Mouse (Mus musculus) hindbrain, embryonic 15.5 days (tissue): ENCODE data around the gene Myb. TPM values are rescaled to one million over a fixed set of nuclear protein-coding genes. Genes with fewer than 3 reads are reported as not detected.
A peak's percentile ranks its signal among the peaks of the same experiment; 100 is the strongest.

Experiments used
- ATAC-seq: fragments of 200-750 bp; cut with Nextera tagmentation; 2 replicates; pipeline ENCODE4 v1.8.0; 2017; ENCODE audit warnings: low read depth, moderate number of reproducible peaks, moderate TSS enrichment; ENCODE audit not compliant: low FRiP score
- H3K27ac ChIP-seq: fragments of 300-500 bp; sonication (generic); replicated peaks from 2 replicates; pipeline ENCODE4 v1.5.1; 2015; ENCODE audit warnings: mild to moderate bottlenecking, inconsistent platforms
- H3K27me3 ChIP-seq: fragments of 300-500 bp; sonication (generic); 2 replicates; pipeline ENCODE4 v1.6.1; 2015; ENCODE audit warnings: control low read depth, inconsistent platforms
- H3K36me3 ChIP-seq: fragments of 300-500 bp; sonication (generic); 2 replicates; pipeline ENCODE4 v1.6.1; 2015; ENCODE audit warnings: control low read depth, inconsistent platforms
- H3K4me1 ChIP-seq: fragments of 300-500 bp; sonication (generic); replicated peaks from 2 replicates; pipeline ENCODE4 v1.6.1; 2015; ENCODE audit warnings: control low read depth, inconsistent platforms
- H3K4me2 ChIP-seq: fragments of 300-500 bp; sonication (generic); 2 replicates; pipeline ENCODE4 v1.6.1; 2015; ENCODE audit warnings: moderate library complexity, mild to moderate bottlenecking, inconsistent platforms
- H3K4me3 ChIP-seq: fragments of 300-500 bp; sonication (generic); 2 replicates; pipeline ENCODE4 v1.5.1; 2015; ENCODE audit warnings: mild to moderate bottlenecking, inconsistent platforms
- H3K9ac ChIP-seq: fragments of 300-500 bp; sonication (generic); 2 replicates; pipeline ENCODE4 v1.6.1; 2015; ENCODE audit warnings: inconsistent platforms
- H3K9me3 ChIP-seq: fragments of 300-500 bp; sonication (generic); 2 replicates; pipeline ENCODE4 v1.6.1; 2016; ENCODE audit warnings: control low read depth, inconsistent platforms
- WGBS: fragments of 180-500 bp; shearing (Covaris S2); methylation state at CpG from one replicate; pipeline ENCODE4 v1.1.7; 2015; 5-methylcytosine and 5-hydroxymethylcytosine counted together
- polyA plus RNA-seq: library from polyadenylated mRNA; unstranded; fragments of >200 nt; fragmentation: Nextera tagmentation; extraction: Ambion mirVana; gene quantifications from 2 replicates; pipeline ENCODE4 v1.2.1, GENCODE M21; 2015

Myb gene
- polyA plus RNA-seq, 1 experiment from 2014 or later, result 2.9 TPM

DNA sequence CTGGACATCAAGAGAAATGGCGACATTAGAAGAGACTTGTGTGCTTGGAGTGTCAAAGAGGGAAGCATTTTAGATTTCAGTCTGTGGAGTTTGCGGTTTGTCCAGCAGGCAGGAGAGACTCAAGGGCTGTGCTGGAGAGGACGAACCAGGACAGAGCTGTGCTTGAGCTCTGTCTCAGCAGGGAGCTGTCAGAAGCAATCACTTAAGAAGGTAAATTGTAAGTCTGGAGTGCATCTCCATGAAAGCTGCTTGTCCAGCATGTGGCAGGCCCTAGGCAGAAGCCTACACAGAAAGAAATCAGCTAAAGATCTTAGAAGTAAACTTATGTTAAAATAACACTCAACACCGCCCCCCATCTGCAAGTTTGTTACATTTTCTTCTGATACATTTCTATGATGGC lies 4.6 kb upstream of the Myb start:
- H3K4me2 ChIP-seq, result no peak overlapping the region
- no peak overlapping the region for H3K4me3 ChIP-seq
- peaks cover 9% of the 10 kb centered on the region for H3K27me3 ChIP-seq
- H3K4me1 ChIP-seq, result peaks cover 6% of the 10 kb centered on the region
- H3K9ac ChIP-seq, result no peak overlapping the region
- H3K27ac ChIP-seq, result no peak overlapping the region
- ATAC-seq, result no peak
- no peaks in the 10 kb centered on the region for H3K9me3 ChIP-seq
- H3K36me3 ChIP-seq, result no peaks in the 10 kb centered on the region
- WGBS, result 83% methylated on average over 4 of the region's 4 CpGs

DNA sequence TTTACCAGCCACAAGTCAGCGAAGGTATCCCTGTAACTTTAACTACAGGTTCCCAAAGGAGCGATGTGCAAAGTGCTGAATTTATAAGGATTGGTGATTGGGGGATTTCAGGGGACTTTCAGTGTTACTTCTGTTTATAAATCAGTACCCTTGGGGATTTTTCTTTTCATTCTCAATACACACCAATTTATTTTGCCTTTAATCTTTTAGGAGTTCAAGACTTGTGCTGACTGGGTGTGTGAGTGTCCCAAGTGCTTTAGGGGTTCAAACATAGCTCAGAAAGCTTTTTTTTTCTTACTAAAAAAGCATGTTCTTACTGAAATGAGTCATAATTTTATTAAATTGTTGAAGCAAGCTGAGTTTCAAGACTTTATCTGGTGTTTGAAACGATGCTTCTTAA lies 1.3 kb upstream of the Myb start:
- Histone ChIP-seq H3K9ac (no peak overlapping the region), H3K9me3 (no peaks in the 10 kb centered on the region), H3K4me3 (peak overlapping the region; percentile 84; the same call in 1 of the 2 replicates), H3K27ac (no peak overlapping the region), H3K36me3 (no peaks in the 10 kb centered on the region), H3K27me3 (peaks cover 22% of the 10 kb centered on the region), H3K4me2 (peak overlapping the region; percentile 99), H3K4me1 (peaks cover 30% of the 10 kb centered on the region)
- ATAC-seq, result no peak
- WGBS, result 53% methylated on average over 3 of the region's 3 CpGs

DNA sequence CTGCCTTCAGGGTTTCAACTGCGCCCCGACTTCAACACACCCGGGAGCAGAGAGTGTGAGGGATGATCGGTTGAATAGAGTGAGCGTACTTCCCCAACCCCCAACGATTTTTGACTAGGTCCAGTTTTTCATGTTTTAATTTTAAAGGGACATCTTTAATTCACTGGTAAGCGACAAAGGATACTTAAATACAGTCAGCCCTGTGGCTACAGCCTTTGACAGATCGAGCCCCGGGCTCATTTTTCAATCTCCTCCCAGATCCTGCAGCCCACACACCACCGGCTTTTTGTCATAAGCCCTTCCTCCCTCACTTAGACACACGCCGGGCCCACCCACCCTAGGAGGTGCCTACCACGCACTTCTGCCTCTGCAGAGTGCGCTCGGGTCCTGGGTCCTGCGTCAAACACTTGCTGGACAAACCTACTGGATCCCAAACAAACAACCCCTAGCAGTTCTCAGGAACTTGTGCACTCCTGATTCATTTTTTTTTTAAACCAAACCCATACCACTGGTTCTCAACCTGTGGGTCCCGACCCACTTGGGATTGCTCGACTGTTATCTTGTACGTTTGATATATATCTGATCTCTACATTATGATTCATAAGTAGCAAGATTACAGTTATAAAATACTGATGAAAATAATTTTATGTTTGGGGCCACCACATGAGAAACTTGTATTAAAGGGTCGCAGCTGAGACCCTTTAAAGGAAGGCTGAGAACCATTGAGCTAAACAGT lies 743 bp upstream of the Myb start:
- peak overlapping the region; percentile 68 for H3K27ac ChIP-seq
- H3K4me3 ChIP-seq, result peak overlapping the region; percentile 84
- 3% methylated on average over 20 of the region's 20 CpGs for WGBS
- peaks cover 27% of the 10 kb centered on the region for H3K27me3 ChIP-seq
- ATAC-seq, result peak; percentile 59
- no peaks in the 10 kb centered on the region for H3K36me3 ChIP-seq
- peaks cover 30% of the 10 kb centered on the region for H3K4me1 ChIP-seq
- H3K9ac ChIP-seq, result peak overlapping the region; percentile 74
- H3K9me3 ChIP-seq, result no peaks in the 10 kb centered on the region
- peak overlapping the region; percentile 99 for H3K4me2 ChIP-seq

DNA sequence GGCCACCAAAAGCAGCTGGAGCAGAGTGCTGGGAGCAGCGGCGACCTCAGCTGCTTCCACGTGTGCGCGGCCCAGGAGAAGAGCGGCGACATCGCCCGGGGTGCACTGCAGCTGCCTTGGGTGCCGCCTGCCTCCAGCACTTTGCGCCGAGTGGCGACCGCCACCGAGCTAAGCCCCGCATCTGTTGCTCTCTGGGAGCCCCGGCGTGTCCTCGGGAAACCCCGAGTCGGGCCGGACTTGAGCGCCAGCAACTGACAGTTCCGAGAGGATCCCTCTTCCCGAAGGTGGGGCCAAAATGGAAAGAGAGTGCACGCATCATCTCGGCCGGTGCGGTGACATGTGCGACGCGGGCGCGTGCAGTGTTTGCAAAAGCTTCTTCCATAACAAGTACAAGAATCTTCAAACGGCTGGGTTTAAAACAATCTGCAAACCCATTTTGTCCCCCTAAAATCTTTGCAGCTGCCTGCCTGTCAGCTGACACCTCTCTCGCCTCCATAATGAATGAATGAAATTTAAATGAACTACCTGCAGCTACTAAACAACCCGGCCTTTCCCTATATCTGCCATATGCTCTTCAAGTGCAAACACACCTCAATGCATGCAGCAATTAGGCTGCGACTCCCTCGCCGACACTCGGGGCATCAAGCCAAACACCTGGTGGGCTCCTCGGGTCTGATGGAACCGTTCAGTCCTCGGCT lies 938 bp downstream of the Myb start:
- H3K27ac ChIP-seq, result no peak overlapping the region
- no peaks in the 10 kb centered on the region for H3K9me3 ChIP-seq
- peak overlapping the region; percentile 99 for H3K4me2 ChIP-seq
- H3K9ac ChIP-seq, result peak overlapping the region; percentile 48
- H3K4me1 ChIP-seq, result peaks cover 30% of the 10 kb centered on the region
- WGBS, result under 1% methylated on average over 44 of the region's 44 CpGs
- peak overlapping the region; percentile 84 for H3K4me3 ChIP-seq
- H3K27me3 ChIP-seq, result peaks cover 30% of the 10 kb centered on the region
- peak; percentile 24; the same call in 1 of the 2 replicates for ATAC-seq
- H3K36me3 ChIP-seq, result no peaks in the 10 kb centered on the region

DNA sequence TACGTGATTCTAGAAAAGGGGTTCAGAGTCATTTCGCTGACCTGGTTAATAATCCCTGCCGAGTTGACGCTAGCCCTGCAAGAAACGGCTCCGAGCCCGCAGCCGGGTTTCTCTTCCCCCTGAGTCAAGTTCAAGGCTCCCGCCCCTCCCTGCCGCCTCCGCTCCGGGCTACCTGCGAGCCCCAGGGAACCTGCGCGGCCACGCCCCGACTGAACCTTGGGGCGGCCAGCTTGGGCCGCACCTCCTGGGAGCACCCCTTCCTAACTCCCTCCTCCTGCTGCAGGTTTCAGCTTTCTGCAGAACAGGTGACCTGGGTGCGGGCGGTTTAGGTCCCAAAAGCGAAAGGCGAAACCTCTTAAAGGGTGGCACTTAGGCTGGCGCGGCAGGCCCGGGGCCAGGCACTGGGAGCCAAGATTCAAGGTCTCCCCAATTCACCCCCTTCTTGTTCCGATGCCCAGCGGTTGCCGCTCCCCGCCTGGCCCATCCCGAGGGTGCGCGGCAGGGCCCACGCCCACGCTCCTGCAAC lies 1.8 kb downstream of the Myb start:
- under 1% methylated on average over 35 of the region's 35 CpGs for WGBS
- Histone ChIP-seq H3K9me3 (no peaks in the 10 kb centered on the region), H3K36me3 (no peaks in the 10 kb centered on the region), H3K4me3 (peak overlapping the region; percentile 84), H3K4me1 (peaks cover 30% of the 10 kb centered on the region), H3K27me3 (peaks cover 30% of the 10 kb centered on the region), H3K4me2 (peak overlapping the region; percentile 99), H3K9ac (peak overlapping the region; percentile 37), H3K27ac (no peak overlapping the region)
- ATAC-seq, result no peak

DNA sequence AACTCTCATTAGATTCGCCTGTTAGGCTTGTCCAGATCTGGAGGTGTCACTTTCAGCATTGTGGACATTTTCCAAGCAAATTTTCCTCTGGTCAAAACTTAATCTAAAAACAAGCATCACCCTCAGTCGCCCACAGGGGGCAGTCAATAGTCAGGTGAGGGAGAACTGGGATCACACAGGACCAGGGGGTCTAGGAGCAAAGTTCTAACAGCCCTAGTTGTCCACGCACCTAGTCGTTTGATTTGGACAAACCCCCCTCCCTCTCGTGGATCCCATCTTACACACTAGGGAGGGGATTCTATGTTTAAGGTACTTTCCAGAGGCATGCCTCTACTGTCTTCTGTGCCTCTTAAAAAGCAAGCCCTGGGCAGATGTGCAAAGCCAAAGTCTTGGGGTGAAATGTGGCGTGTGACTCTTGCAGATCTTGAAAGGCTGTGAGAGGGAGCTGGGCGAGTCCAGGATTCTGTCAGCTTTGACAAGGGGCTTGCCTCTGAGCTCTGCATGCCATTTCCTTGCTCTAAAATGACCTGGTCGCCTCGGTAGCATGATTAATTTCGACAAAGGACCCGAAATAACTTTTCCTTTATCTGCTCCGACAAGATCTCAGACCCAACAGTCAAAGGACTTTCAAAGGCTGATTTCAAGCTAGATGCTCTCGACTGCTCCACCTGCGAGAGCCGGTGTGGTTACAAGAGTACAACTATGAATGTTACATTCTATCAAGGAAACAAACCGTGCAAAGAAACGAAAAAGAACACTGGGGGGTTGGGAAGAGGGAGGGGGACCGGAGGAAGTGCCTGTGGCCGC lies 2.5 kb downstream of the Myb start:
- H3K9me3 ChIP-seq, result no peaks in the 10 kb centered on the region
- peaks cover 30% of the 10 kb centered on the region for H3K27me3 ChIP-seq
- no peak for ATAC-seq
- 3% methylated on average over 19 of the region's 19 CpGs for WGBS
- H3K27ac ChIP-seq, result no peak overlapping the region
- H3K9ac ChIP-seq, result peak overlapping the region; percentile 37; the same call in 1 of the 2 replicates
- H3K4me1 ChIP-seq, result peaks cover 30% of the 10 kb centered on the region
- peak overlapping the region; percentile 84 for H3K4me3 ChIP-seq
- peak overlapping the region; percentile 99 for H3K4me2 ChIP-seq
- no peaks in the 10 kb centered on the region for H3K36me3 ChIP-seq

DNA sequence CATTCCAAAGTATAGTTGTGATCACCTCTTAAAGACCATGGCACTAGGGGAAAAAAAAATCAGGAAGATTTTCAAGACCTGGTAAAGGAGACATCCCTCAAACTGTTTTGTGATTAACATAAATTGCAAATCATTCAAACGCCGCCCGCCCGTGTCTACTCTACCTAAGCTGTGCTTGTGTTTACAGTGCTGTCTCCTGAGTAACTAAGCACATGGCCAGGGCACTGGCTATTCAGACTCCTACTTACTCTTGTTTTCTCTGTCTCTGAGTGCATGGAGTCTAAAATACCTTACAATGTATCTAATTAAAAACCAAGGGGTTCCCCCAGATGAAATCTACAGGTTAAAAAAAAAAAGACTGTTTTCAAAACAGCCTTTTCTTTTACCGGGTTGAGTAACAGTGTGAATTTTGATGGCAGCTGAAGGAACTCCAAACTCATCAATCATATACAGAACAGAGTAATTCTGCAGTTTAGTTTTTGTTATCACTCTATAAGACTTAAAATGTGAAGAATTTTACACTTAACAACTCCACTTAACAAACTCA lies 3.8 kb downstream of the Myb start:
- H3K9me3 ChIP-seq, result no peaks in the 10 kb centered on the region
- no peak overlapping the region for H3K4me2 ChIP-seq
- ATAC-seq, result no peak
- no peak overlapping the region for H3K4me3 ChIP-seq
- H3K27me3 ChIP-seq, result peaks cover 23% of the 10 kb centered on the region
- 74% methylated on average over 5 of the region's 5 CpGs for WGBS
- no peak overlapping the region for H3K9ac ChIP-seq
- no peaks in the 10 kb centered on the region for H3K36me3 ChIP-seq
- H3K27ac ChIP-seq, result no peak overlapping the region
- peaks cover 30% of the 10 kb centered on the region for H3K4me1 ChIP-seq

DNA sequence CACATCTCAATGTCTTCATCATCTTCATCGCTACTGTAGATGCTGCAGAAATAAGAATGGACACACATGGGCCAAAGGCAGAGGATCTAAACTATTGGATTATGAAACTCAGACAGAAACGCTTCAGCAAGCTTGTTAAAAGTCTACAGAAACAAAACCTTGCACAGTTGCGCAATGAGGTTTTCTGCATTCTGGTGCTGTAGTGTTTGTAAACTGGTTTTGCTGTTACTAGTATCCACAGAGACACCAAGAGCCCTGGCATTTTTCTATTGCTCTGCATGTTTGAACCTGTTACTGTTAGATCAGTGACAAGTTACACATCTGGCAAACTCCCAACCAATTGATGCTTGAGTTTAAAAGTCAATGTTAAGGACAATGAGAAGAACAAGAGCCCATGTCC lies 4.4 kb downstream of the Myb start:
- Histone ChIP-seq H3K4me1 (peaks cover 27% of the 10 kb centered on the region), H3K9ac (no peak overlapping the region), H3K27me3 (peaks cover 21% of the 10 kb centered on the region; the same call in 1 of the 2 replicates), H3K4me3 (no peak overlapping the region), H3K36me3 (no peaks in the 10 kb centered on the region), H3K4me2 (no peak overlapping the region), H3K9me3 (no peaks in the 10 kb centered on the region), H3K27ac (no peak overlapping the region)
- ATAC-seq, result no peak
- 94% methylated on average over 3 of the region's 3 CpGs for WGBS

DNA sequence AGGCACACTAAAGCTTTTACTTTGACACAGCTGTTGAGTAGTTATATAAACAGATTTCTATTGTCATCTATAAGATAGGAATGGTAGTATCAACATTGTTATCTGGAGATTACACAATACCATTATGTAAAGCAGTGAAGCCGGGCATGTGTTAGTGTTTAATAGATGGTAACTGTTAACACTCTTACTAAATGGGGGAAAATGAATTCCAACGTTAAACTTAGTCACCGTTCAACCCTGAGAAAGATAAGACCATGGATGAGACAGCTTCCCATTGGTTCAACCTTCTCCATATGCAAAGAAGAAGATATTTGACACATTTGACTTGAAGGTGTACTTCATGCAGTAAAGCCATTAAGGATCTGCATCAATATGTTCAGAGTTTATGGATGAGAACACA lies 5.9 kb downstream of the Myb start:
- Histone ChIP-seq H3K4me1 (peaks cover 20% of the 10 kb centered on the region), H3K27ac (no peak overlapping the region), H3K9ac (no peak overlapping the region), H3K36me3 (no peaks in the 10 kb centered on the region), H3K4me3 (no peak overlapping the region), H3K4me2 (no peak overlapping the region), H3K9me3 (no peaks in the 10 kb centered on the region), H3K27me3 (peaks cover 21% of the 10 kb centered on the region; the same call in 1 of the 2 replicates)
- WGBS, result 94% methylated on average over 3 of the region's 3 CpGs
- ATAC-seq, result no peak

DNA sequence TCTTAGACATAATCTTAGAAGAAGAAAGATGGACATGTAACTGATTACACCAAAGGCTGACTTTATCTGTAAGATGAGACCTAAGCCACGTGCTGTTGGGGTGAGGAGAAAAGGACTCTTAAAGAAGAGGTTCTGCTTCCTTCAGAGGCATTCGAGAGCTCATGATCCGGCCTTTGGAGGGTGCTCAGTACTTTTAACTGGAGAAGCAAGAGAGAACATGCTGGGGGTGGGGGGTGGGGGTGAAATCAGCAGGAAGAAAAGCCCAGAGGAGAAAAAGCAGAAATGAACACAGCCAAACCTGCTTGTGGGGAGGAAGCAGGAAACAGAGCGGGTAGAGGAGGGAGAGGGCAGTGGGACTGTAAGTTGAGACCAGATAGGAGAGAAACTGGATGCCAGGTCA lies 7.4 kb downstream of the Myb start:
- H3K4me2 ChIP-seq, result no peak overlapping the region
- WGBS, result 94% methylated on average over 4 of the region's 4 CpGs
- no peaks in the 10 kb centered on the region for H3K36me3 ChIP-seq
- H3K27ac ChIP-seq, result no peak overlapping the region
- peaks cover 6% of the 10 kb centered on the region for H3K4me1 ChIP-seq
- ATAC-seq, result no peak
- no peaks in the 10 kb centered on the region for H3K9me3 ChIP-seq
- no peak overlapping the region for H3K9ac ChIP-seq
- no peak overlapping the region for H3K4me3 ChIP-seq
- peaks cover 18% of the 10 kb centered on the region; the same call in 1 of the 2 replicates for H3K27me3 ChIP-seq

DNA sequence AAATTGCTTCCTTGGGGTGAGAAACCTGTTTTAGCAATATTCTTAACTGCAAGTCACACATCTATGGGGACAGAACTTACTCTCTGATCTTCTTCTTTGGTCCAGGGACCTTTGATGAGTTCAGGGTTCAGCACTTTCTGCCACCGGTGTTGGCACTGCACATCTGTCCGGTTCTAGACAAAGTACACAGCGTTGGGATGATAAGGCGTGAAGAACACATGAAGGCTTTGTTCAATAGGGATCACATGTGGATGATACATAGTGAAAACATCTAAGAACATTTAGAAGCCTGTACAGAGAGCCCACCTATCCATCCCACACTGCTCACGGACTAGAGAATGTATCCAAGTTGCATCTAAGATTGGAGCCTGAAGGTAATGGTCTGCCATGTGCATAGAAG lies 8.0 kb downstream of the Myb start:
- Histone ChIP-seq H3K9ac (no peak overlapping the region), H3K27ac (no peak overlapping the region), H3K9me3 (no peaks in the 10 kb centered on the region), H3K4me2 (no peak overlapping the region), H3K36me3 (no peaks in the 10 kb centered on the region), H3K27me3 (peaks cover 12% of the 10 kb centered on the region; the same call in 1 of the 2 replicates), H3K4me1 (no peaks in the 10 kb centered on the region), H3K4me3 (no peak overlapping the region)
- 97% methylated on average over 5 of the region's 5 CpGs for WGBS
- ATAC-seq, result no peak
